Mouse (Mus musculus) cerebellum, adult 9-10 months (tissue): ENCODE measurements around the gene Tsacc.
A peak's percentile ranks its signal among the peaks of the same experiment; 100 is the strongest.

Experiments used
- DNase-seq: peaks from one replicate; pipeline ENCODE4 v3.0.0; 2022

Tsacc gene

DNA sequence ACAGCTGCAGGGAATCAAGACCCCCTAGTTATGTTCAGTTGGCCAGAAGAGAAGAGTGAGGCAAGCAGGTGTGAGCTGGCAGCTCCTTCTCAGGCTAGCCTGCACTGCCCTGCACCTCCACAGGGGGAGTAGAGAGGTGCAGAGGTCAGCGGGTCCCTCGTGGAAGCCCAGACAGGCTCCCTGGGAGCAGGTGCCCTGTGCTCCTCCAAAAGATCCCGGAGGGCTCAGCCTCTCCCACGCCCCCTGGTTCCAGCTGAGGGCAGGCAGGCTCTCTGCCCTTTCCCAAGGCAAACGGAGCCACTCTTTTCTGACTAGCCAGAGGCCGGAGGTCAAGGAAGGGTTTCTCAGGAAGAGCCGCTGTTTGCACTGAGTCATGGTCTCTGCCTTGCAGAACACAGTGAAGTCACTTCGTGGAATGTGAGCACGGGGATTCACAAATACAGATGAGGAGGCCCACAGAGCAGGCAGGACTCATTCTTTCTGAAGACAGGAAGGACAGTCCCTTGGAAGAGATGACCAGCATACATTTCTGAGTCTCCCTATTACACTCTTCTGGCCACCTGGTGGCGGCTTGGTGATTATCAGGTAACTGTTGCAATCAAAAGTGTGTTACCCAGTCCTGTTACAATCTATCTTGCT lies 59.1 kb downstream of the Tsacc start:
- DNase-seq, result peak; percentile 77

DNA sequence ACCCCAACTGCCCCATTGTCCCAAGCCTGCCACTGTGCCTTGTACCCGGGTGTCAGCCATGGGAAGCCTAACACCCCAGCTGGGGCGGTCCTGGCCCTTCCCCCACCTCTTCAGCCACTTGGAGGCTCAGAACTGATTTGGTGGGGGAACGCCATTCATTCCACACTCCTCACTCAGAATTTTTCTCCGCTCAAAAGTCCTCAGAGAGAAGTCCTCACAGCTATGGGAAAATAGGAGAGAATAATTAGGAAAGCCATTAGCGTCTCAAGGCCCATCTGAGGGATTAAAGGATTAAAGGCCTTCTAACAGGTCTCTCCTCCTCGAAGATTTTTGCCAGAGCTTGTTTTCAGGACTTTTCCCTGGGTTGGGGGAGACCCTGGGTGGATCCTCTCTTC lies 59.6 kb downstream of the Tsacc start:
- DNase-seq, result peak; percentile 27

GRCm38 (mm10) chr3:88235616-88236015 lies 61.2 kb downstream of the Tsacc start:
- peak; percentile 30 for DNase-seq

GRCm38 (mm10) chr3:88235216-88235615 lies 61.6 kb downstream of the Tsacc start:
- peak; percentile 62 for DNase-seq

GRCm38 (mm10) chr3:88234041-88234440 lies 62.8 kb downstream of the Tsacc start:
- DNase-seq, result no peak

GRCm38 (mm10) chr3:88232851-88233649 lies 63.7 kb downstream of the Tsacc start:
- no peak for DNase-seq
